Mouse (Mus musculus) kidney, adult 18-20 months (tissue): ENCODE results near the gene Ap1m1.
A peak's percentile ranks its signal among the peaks of the same experiment; 100 is the strongest.

ENCODE experiments used
- DNase-seq: peaks from one replicate; pipeline ENCODE4 v3.0.0; 2021

The Ap1m1 gene

DNA sequence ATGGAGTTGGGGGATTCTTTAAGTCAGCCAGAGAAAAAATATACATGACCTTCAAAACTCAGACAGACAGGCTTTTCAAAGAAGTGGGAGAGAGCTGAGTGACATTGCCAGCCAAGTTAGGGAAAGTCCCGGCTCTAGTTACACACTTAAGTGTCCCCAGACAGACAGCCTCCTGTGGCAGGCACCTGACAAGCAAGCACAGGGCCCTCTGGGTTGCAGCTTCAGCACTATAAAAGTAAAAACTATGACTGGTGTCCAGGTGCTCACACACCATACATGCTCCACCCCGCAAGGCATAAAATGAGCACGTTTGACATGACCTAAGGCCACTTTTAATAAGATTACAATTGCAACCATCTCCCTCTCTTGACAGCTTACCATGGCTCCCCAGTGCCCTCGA is 20.8 kb downstream of the Ap1m1 start:
- no peak for DNase-seq

DNA sequence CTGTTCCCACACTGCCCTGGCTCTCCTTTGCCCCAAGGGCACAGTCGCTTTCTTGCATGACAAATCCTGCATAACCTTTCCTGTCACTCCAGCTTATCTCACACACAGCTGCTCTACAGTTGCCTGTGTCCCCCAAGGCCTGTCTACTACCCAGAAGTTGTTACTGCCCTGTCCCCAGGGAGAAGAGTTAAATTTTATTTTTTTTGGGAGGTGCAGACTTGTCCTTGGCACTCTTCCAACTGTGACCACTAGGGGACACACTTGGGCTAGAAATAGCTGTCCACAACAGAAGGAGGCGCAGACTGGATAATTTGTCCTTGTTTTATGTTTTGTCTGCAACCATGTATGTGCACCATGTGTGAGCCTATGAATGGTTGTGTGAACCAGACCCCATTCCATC is 21.2 kb downstream of the Ap1m1 start:
- peak; percentile 49 for DNase-seq

DNA sequence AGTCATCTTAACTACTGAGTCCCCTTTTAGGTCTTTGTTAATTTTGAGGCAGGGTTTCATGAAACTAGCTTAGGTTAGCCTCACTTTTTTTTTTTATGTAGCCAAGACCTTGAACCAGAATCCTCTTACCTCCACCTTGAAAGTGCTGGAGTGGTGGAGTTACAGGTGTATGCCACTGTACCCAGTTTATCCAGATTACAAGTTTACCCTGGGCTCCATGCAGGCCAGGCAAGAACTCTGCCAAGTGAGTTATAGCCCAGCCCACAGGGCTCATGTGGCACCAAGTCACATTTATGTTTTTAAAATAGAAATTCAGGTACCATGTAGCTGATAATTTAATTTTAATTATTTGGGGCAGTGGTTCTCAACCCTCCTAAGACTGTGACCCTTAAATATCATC is 21.6 kb downstream of the Ap1m1 start:
- DNase-seq: no peak

DNA sequence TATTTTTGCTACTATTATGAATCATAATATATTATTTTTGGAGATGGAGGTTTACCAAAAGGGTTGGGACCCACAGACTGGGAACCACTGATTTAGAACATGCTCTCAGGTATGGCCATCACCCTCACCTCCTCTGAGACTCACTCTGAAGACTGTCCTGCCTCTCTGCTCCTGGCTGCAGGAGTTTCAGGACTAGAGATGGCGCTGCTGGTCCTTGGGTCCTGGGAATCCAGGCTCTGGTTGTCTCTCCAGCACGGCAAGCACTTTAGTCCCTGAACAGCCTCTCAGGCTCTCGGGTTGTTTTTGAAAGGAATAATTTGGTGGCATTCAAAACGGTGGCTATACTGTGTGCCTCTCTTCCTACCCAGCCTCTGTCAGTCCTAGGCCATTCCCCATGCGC is 22.1 kb downstream of the Ap1m1 start:
- DNase-seq: no peak

GRCm38 (mm10) chr8:72262756-72263155 is 22.9 kb downstream of the Ap1m1 start:
- DNase-seq: no peak

- DNase-seq: no peak
Observed at GRCm38 (mm10) chr8:72263451-72263850, 23.6 kb downstream of the Ap1m1 start.

GRCm38 (mm10) chr8:72265342-72265741 is 25.5 kb downstream of the Ap1m1 start:
- DNase-seq: peak; percentile 40

GRCm38 (mm10) chr8:72266671-72267070 is 26.9 kb downstream of the Ap1m1 start:
- no peak for DNase-seq

- no peak for DNase-seq
Observed at GRCm38 (mm10) chr8:72267106-72267505, 27.3 kb downstream of the Ap1m1 start.

GRCm38 (mm10) chr8:72268356-72268755 is 28.5 kb downstream of the Ap1m1 start:
- DNase-seq: peak; percentile 67

GRCm38 (mm10) chr8:72270606-72271005 is 30.8 kb downstream of the Ap1m1 start:
- no peak for DNase-seq

DNA sequence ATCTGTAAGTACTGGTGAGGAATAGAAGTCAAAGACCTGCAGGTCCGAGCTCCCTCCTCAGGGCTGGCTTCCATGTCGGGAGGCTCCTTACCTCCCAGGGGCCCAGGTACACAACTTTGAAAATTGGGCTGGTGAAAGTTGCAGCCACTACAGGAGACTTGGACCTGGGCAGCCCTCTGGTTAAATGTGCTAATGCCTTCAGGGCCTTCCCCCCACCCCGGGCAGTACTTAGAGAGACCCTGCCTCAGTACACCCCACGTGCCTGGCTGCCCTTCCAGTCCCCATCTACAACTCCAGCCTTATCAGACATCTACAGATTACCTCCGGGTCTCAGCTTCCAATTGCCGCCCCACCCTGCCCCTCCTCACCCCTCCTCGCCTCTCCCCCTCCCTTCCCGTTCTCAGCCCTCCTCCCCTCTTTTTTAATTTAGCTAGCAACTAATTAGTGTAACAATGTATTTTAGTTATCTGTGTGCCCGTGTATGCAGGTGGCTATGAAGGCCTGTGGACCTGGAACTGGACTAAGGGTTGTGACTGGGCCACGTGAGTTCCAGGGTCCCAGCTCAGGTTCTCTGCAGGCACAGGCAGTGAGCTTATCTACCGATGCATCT is 31.3 kb downstream of the Ap1m1 start:
- no peak for DNase-seq

DNA sequence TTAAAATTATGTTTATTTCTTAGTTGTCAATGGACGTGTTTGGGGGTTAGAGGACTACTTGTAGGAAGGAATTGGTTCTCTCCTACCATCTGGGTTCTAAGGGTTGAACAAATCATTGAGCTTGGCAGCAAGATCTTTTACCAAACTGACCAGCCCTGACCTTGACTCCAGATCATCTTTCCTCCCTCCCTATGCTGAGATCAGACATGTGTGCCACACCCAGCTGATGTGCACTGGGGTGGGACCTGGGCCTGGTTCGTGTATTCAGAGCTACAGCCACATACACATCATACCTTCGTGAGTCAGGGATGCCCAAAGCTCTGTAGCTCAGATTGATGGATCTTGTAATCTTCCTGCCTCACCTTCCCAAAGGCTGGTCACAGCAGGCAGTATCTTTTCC is 31.9 kb downstream of the Ap1m1 start:
- DNase-seq: no peak

- DNase-seq: peak; percentile 66
Observed at GRCm38 (mm10) chr8:72272361-72272760, 32.5 kb downstream of the Ap1m1 start.

DNA sequence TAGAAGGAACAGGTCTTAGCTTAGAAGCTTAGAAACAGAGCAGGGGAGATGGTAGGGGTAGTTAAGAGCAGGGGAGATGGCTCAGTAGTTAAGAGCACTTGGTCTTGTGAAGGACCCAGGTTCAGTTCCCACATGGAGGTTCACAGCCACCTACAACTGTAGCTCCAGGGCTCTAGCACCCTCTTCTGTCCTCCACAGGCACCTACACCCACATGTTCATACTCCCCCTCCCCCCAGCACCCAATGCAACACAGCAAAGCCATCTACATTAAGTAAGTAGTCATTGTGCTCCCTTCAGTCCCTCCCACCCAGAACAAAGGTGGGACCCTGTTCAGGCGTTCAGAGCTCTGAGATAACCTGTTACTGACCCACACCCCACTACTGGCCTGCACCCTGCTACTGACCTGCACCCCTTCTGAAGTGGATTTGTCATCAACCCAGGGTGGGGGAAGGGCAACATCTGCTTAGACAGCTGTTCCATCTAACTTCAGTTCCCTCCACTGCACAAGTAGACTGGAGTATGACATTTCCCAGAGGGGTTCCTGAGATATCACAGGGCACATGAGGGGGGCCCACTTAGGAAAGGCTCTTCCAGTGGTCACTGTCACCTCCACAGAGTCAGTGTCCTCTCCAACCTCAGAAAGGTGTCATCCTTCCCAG is 33.4 kb downstream of the Ap1m1 start:
- no peak for DNase-seq

- no peak for DNase-seq
Observed at GRCm38 (mm10) chr8:72273807-72274206, 34.0 kb downstream of the Ap1m1 start.

DNA sequence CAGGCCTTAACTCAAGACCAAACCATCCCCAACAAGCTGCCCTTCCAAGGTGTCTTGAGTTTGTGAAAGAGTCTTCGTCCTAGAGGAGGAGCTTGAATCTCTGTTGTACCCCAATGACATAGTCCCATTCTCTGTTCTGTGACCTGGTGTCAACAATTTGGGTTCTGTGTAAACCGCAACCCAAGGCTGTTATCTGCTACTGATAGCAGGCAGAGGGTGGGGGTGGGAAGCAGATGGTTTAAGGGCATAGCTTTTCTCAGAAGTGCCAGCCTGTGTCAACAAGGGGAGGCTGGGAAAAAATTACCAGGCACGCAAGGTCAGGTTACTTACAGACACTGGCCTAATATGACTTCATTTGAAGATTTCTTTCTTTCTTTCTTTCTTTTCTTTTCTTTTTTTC is 37.4 kb downstream of the Ap1m1 start:
- DNase-seq: no peak

DNA sequence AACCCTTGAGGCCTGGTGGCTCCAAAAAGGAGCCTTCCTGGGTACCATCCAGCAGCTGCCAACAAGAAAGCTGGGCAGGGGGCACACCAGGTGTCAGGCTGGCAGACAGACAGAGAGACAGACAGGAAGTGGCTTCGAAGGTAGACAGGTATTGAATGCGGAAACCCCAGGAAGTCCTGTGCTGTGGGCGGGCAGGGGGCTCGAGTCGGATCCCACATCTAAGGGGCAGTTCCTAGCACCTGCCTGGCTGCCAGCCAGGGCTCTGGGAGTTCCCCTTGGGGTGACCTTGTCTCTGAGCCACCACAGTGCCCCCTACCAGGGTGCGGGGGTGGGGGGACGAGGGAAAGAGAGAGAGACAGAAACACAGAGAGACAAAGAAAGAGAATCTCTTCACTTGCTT is 39.3 kb downstream of the Ap1m1 start:
- no peak for DNase-seq

DNA sequence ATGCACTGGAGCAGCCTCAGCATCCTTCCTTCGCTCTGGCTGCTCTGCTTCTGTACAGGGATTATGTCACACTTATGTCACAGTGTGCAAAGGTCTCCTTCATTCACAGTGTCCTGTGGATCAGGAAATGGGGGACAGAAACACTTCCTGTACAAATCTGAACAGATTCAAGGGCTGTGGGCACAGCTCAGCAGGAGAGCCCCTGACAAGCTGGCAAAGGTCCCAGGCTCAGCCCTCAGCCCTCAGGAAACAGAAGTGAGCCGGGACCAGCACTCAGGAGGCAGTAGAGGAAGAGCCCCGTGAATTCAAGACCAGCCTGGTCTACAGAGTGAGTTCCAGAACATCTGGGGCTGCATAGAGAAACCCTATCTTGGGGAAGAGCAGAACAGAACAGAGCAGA is 41.8 kb downstream of the Ap1m1 start:
- DNase-seq: peak; percentile 47

- no peak for DNase-seq
Observed at GRCm38 (mm10) chr8:72285285-72285684, 45.5 kb downstream of the Ap1m1 start.

DNA sequence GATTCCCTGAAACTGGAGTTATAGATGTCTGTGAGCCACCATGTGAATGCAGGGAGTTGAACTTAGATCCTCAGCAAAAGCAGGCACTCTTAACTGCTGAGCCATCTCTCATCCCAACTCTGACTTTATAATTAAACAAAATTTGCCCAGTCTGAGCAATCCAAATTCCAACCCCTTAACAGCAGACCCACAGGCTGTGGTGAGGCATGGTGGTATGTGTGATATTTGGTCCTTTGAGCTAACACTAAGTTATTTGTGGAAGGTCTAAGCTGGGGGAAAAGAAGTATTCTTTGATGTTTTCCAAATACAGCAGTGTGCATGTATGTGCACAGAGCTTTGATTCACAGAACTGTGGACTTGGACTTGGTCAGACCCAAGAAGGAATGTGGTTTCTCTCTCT is 49.2 kb downstream of the Ap1m1 start:
- no peak for DNase-seq

GRCm38 (mm10) chr8:72291104-72291503 is 51.3 kb downstream of the Ap1m1 start:
- DNase-seq: no peak

DNA sequence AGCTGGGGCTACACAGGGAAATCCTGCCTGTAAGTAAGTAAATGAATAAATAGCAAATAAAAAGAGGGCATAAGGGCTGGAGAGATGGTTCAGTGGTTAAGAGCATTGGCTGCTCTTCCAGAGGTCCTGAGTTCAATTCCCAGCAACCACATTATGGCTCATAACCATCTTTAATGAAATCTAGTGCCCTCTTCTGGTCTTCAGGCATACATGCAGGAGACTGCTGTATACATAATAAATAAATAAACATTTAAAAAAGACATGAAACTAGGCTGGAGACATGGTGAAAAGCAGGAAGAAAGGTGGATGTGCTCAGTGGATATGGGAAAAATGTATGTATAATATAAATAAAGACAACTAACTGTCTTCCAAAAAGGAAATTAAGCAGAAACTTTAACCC is 53.5 kb downstream of the Ap1m1 start:
- no peak for DNase-seq

- no peak for DNase-seq
Observed at GRCm38 (mm10) chr8:72295125-72295524, 55.3 kb downstream of the Ap1m1 start.

GRCm38 (mm10) chr8:72295679-72296078 is 55.9 kb downstream of the Ap1m1 start:
- DNase-seq: peak; percentile 75
